Mouse (Mus musculus) lung, embryonic 15.5 days (tissue): Measurements from ENCODE around the gene Prim2. TPM values are rescaled to one million over a fixed set of nuclear protein-coding genes. Genes with fewer than 3 reads are reported as not detected.

ENCODE experiments used
- ATAC-seq: fragments of 200-750 bp; cut with Nextera tagmentation; 2 replicates; pipeline ENCODE4 v1.8.0; 2017; ENCODE audit warnings: moderate number of reproducible peaks, borderline replicate concordance; ENCODE audit not compliant: low FRiP score, low TSS enrichment; ENCODE audit errors: extremely low read depth
- H3K27ac ChIP-seq: fragments of 300-500 bp; sonication (generic); 2 replicates; pipeline ENCODE4 v1.5.1; 2015; ENCODE audit warnings: moderate library complexity, mild to moderate bottlenecking, inconsistent platforms
- H3K27me3 ChIP-seq: fragments of 300-500 bp; sonication (generic); 2 replicates; pipeline ENCODE4 v1.6.1; 2015; ENCODE audit warnings: inconsistent platforms
- H3K36me3 ChIP-seq: fragments of 300-500 bp; sonication (generic); 2 replicates; pipeline ENCODE4 v1.6.1; 2015; ENCODE audit warnings: inconsistent platforms
- H3K4me1 ChIP-seq: fragments of 300-500 bp; sonication (generic); 2 replicates; pipeline ENCODE4 v1.6.1; 2015; ENCODE audit warnings: inconsistent platforms
- H3K4me2 ChIP-seq: fragments of 300-500 bp; sonication (generic); 2 replicates; pipeline ENCODE4 v1.6.1; 2015; ENCODE audit warnings: inconsistent platforms, mild to moderate bottlenecking, moderate library complexity
- H3K4me3 ChIP-seq: fragments of 300-500 bp; sonication (generic); 2 replicates; pipeline ENCODE4 v1.5.1; 2015; ENCODE audit warnings: mild to moderate bottlenecking, inconsistent platforms
- H3K9ac ChIP-seq: fragments of 300-500 bp; sonication (generic); 2 replicates; pipeline ENCODE4 v1.6.1; 2015; ENCODE audit warnings: inconsistent platforms
- H3K9me3 ChIP-seq: fragments of 300-500 bp; sonication (generic); 2 replicates; pipeline ENCODE4 v1.6.1; 2016; ENCODE audit warnings: inconsistent platforms
- WGBS: fragments of 180-500 bp; shearing (Covaris S2); methylation state at CpG from one replicate; pipeline ENCODE4 v1.1.7; 2015; 5-methylcytosine and 5-hydroxymethylcytosine counted together
- polyA plus RNA-seq: library from polyadenylated mRNA; unstranded; fragments of >200 nt; fragmentation: Nextera tagmentation; extraction: Ambion mirVana; gene quantifications from 2 replicates; pipeline ENCODE4 v1.2.1, GENCODE M21; 2015

The Prim2 gene
- polyA plus RNA-seq, 1 experiment from 2014 or later: 45.1 TPM

- Histone ChIP-seq H3K9me3 (no peaks in the 10 kb centered on the region), H3K27ac (no peak overlapping the region), H3K4me1 (no peaks in the 10 kb centered on the region), H3K9ac (no peak overlapping the region), H3K4me3 (no peak overlapping the region), H3K27me3 (no peaks in the 10 kb centered on the region), H3K4me2 (no peak overlapping the region), H3K36me3 (no peaks in the 10 kb centered on the region; the same call in 1 of the 2 replicates)
- ATAC-seq: no peak
- 87% methylated on average over 5 of the region's 5 CpGs for WGBS
Observed at GRCm38 (mm10) chr1:33599019-33599667, 70.5 kb downstream of the Prim2 start.

GRCm38 (mm10) chr1:33597043-33597442 lies 72.6 kb downstream of the Prim2 start:
- Histone ChIP-seq H3K27ac (no peak overlapping the region), H3K9me3 (no peaks in the 10 kb centered on the region), H3K4me1 (no peaks in the 10 kb centered on the region), H3K9ac (no peak overlapping the region), H3K27me3 (no peaks in the 10 kb centered on the region), H3K36me3 (no peaks in the 10 kb centered on the region; the same call in 1 of the 2 replicates), H3K4me2 (no peak overlapping the region), H3K4me3 (no peak overlapping the region)
- WGBS: 88% methylated on average over 1 of the region's 1 CpGs
- no peak for ATAC-seq

GRCm38 (mm10) chr1:33595936-33596335 lies 73.7 kb downstream of the Prim2 start:
- H3K27ac ChIP-seq: no peak overlapping the region
- WGBS: 88% methylated on average over 2 of the region's 2 CpGs
- H3K27me3 ChIP-seq: no peaks in the 10 kb centered on the region
- no peaks in the 10 kb centered on the region for H3K9me3 ChIP-seq
- no peak overlapping the region for H3K9ac ChIP-seq
- H3K4me2 ChIP-seq: no peak overlapping the region
- H3K4me3 ChIP-seq: no peak overlapping the region
- no peaks in the 10 kb centered on the region; the same call in 1 of the 2 replicates for H3K36me3 ChIP-seq
- ATAC-seq: no peak
- no peaks in the 10 kb centered on the region for H3K4me1 ChIP-seq

- no peak for ATAC-seq
- Histone ChIP-seq H3K9ac (no peak overlapping the region), H3K4me1 (no peaks in the 10 kb centered on the region), H3K4me3 (no peak overlapping the region), H3K27me3 (no peaks in the 10 kb centered on the region), H3K27ac (no peak overlapping the region), H3K4me2 (no peak overlapping the region), H3K36me3 (no peaks in the 10 kb centered on the region; the same call in 1 of the 2 replicates), H3K9me3 (no peaks in the 10 kb centered on the region)
- WGBS: 87% methylated on average over 2 of the region's 2 CpGs
Observed at GRCm38 (mm10) chr1:33594966-33595365, 74.6 kb downstream of the Prim2 start.

- Histone ChIP-seq H3K4me2 (no peak overlapping the region), H3K36me3 (no peaks in the 10 kb centered on the region; the same call in 1 of the 2 replicates), H3K9ac (no peak overlapping the region), H3K4me3 (no peak overlapping the region), H3K27ac (no peak overlapping the region), H3K4me1 (no peaks in the 10 kb centered on the region), H3K27me3 (no peaks in the 10 kb centered on the region), H3K9me3 (no peaks in the 10 kb centered on the region)
- ATAC-seq: no peak
- 92% methylated on average over 4 of the region's 4 CpGs for WGBS
Observed at GRCm38 (mm10) chr1:33593718-33594388, 75.7 kb downstream of the Prim2 start.

- no peak overlapping the region for H3K27ac ChIP-seq
- H3K36me3 ChIP-seq: no peaks in the 10 kb centered on the region
- no peaks in the 10 kb centered on the region for H3K27me3 ChIP-seq
- 87% methylated on average over 7 of the region's 7 CpGs for WGBS
- H3K4me3 ChIP-seq: no peak overlapping the region
- no peak overlapping the region for H3K4me2 ChIP-seq
- H3K4me1 ChIP-seq: no peaks in the 10 kb centered on the region
- H3K9me3 ChIP-seq: no peaks in the 10 kb centered on the region
- no peak for ATAC-seq
- no peak overlapping the region for H3K9ac ChIP-seq
Observed at GRCm38 (mm10) chr1:33591997-33592608, 77.5 kb downstream of the Prim2 start.

- H3K27me3 ChIP-seq: no peaks in the 10 kb centered on the region
- H3K9me3 ChIP-seq: no peaks in the 10 kb centered on the region
- no peak overlapping the region for H3K4me2 ChIP-seq
- 78% methylated on average over 8 of the region's 8 CpGs for WGBS
- no peak overlapping the region for H3K27ac ChIP-seq
- no peak overlapping the region for H3K4me3 ChIP-seq
- H3K36me3 ChIP-seq: no peaks in the 10 kb centered on the region
- no peak overlapping the region for H3K9ac ChIP-seq
- ATAC-seq: no peak
- H3K4me1 ChIP-seq: no peaks in the 10 kb centered on the region
Observed at GRCm38 (mm10) chr1:33590556-33591411, 78.8 kb downstream of the Prim2 start.

- no peak for ATAC-seq
- H3K4me2 ChIP-seq: no peak overlapping the region
- H3K4me1 ChIP-seq: no peaks in the 10 kb centered on the region
- H3K4me3 ChIP-seq: no peak overlapping the region
- no peak overlapping the region for H3K27ac ChIP-seq
- H3K9ac ChIP-seq: no peak overlapping the region
- no peaks in the 10 kb centered on the region for H3K27me3 ChIP-seq
- H3K36me3 ChIP-seq: no peaks in the 10 kb centered on the region
- 69% methylated on average over 2 of the region's 2 CpGs for WGBS
- H3K9me3 ChIP-seq: no peaks in the 10 kb centered on the region
Observed at GRCm38 (mm10) chr1:33589531-33589930, 80.1 kb downstream of the Prim2 start.

- Histone ChIP-seq H3K9me3 (no peaks in the 10 kb centered on the region), H3K36me3 (no peaks in the 10 kb centered on the region), H3K27ac (no peak overlapping the region), H3K4me3 (no peak overlapping the region), H3K4me1 (peaks cover 3% of the 10 kb centered on the region; the same call in 1 of the 2 replicates), H3K9ac (no peak overlapping the region), H3K27me3 (no peaks in the 10 kb centered on the region), H3K4me2 (no peak overlapping the region)
- WGBS: 67% methylated on average over 6 of the region's 6 CpGs
- ATAC-seq: no peak
Observed at GRCm38 (mm10) chr1:33588557-33588956, 81.0 kb downstream of the Prim2 start.

GRCm38 (mm10) chr1:33584590-33584978 lies 85.0 kb downstream of the Prim2 start:
- no peaks in the 10 kb centered on the region for H3K36me3 ChIP-seq
- H3K27me3 ChIP-seq: no peaks in the 10 kb centered on the region
- no peaks in the 10 kb centered on the region for H3K9me3 ChIP-seq
- ATAC-seq: no peak
- peaks cover 3% of the 10 kb centered on the region; the same call in 1 of the 2 replicates for H3K4me1 ChIP-seq
- no peak overlapping the region for H3K9ac ChIP-seq
- H3K4me3 ChIP-seq: no peak overlapping the region
- no peak overlapping the region for H3K4me2 ChIP-seq
- H3K27ac ChIP-seq: no peak overlapping the region

GRCm38 (mm10) chr1:33583817-33584589 lies 85.6 kb downstream of the Prim2 start:
- Histone ChIP-seq H3K9me3 (no peaks in the 10 kb centered on the region), H3K4me3 (no peak overlapping the region), H3K4me2 (no peak overlapping the region), H3K4me1 (peaks cover 3% of the 10 kb centered on the region; the same call in 1 of the 2 replicates), H3K27ac (no peak overlapping the region), H3K36me3 (no peaks in the 10 kb centered on the region), H3K9ac (no peak overlapping the region), H3K27me3 (no peaks in the 10 kb centered on the region)
- 60% methylated on average over 7 of the region's 7 CpGs for WGBS
- ATAC-seq: 0 out of 2 replicates have a peak, but pooled peaks have one; percentile 42
